Mouse (Mus musculus) megakaryocyte, embryonic 14.5 days (primary cell): ENCODE data around the gene Galnt17.

Experiments
- FLI1 ChIP-seq: IDR thresholded peaks from 2 replicates; pipeline ENCODE4 v1.6.1; 2012; ENCODE audit warnings: low read length, inconsistent platforms, mixed read lengths
- GATA1 ChIP-seq: IDR thresholded peaks from 3 replicates; pipeline ENCODE4 v1.6.1; 2012; ENCODE audit warnings: mixed read lengths, low read length, inconsistent platforms, borderline replicate concordance

- TF ChIP-seq GATA1, result no peak
- TF ChIP-seq FLI1, result no peak
Observed at GRCm38 (mm10) chr5:130924245-130924827, 384.0 kb downstream of the Galnt17 start.
